Mouse (Mus musculus) layer of hippocampus, adult 11-12 months (tissue): ENCODE measurements around the gene Mmgt2.

Source experiments
- DNase-seq: peaks from one replicate; pipeline ENCODE4 v3.0.0; 2022; ENCODE audit warnings: low spot score

Mmgt2 gene

GRCm38 (mm10) chr11:62621586-62622283, 26.7 kb upstream of the Mmgt2 start:
- no peak for DNase-seq

DNA sequence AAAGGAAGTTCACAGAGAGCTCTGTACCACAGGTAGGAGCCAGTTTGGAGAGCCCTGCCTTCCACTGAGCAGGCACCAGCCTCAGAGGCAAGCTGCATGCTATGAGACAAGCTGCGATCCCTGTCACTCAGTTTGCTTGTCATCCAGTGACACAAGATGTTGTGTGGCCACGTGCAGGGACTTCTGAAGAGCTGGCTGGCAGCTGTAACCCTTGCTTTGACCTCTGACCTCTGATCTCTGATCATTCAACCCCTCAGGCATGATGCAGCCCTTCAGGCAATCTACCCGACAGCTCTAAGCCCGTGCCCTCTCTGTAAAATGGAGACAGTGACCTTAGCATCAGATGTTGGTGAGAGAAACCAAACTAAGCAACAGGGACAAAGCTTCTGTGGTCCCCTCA, 25.6 kb upstream of the Mmgt2 start:
- DNase-seq: no peak

DNA sequence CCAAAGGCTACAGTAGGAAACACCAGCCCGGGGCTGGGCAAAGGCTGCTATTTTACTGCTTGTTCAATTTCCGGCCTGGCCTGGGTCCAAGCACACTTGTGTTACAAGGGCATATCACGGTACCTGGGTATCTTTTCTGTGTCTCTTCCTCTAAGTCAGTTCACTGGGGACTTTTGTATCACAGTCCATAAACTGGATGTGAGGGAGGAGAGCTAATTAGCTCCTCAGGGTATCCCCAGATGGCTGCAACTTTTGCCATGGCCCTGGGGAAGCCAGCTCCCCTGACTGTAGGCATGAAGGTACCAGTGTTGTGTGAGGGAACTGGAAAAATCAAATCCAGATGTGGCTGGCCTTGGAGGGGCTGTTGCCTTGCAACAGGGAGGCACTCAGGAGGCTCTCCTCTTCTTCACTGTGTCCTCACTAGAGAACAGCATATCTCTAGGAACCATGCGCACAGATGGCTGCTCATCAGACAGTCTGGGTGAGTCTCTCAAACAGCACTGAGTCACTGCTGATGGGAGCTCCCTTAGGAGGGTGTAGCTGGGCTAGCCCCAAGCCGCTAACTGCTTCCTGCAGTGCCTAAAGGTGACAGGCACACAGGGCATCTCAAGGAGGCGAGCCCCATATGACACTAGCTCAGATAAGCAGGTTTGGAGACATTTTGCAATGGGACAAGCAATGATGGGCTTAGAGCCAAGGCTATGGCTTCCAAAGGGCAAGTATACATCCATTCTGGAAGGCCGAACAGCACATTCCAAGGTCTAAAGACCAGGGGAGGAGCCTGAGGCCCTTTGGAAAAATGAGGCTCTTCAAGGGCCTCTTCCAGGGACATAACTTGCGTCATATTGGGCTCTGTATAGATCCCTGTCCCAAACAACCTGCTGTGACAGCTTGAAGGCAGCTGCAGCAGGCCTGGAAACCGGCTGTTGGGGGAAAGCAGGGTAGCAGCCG, 23.8 kb upstream of the Mmgt2 start:
- peak; percentile 74 for DNase-seq

DNA sequence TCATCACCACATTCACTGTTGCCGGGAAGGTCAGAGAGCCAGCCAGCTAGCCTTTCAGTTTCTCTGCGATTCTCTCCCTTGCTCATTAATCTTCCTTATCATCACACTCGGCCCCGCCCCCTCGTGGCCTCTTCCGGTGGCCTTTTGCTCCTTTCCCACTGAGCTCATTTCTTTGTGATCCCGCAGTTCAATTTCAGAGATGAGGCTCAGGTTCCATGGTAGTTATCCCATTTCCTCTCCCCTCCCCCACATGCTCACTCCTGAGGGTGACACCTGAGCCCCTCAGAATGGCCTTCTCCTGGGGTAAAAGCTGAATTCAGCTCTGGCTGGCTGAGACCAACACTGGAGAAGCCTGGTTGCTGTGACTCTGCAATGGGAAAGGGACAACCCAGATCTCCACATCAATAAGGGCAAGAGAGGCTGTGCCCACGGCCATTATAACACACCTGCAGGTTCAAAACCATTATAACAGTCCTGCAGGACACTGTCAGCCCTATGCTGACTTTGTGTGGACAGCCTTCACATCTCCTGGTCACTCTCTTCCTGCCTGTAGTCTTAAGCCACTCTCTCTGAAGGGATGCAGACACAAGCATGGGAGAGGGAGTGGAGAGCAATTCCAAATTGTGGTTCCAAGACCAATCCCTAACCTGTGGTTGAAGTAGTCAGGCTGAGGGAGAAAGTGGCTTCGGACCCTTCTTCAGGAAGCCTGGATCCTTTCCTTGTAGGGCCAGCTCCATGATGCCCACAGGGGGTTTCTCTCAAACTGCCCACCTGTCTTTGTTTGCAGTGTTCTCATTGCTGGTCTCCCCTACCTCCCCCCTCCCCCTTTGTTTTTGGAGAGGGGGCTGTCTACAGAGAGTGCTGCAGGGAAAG, 18.9 kb upstream of the Mmgt2 start:
- DNase-seq: no peak

DNA sequence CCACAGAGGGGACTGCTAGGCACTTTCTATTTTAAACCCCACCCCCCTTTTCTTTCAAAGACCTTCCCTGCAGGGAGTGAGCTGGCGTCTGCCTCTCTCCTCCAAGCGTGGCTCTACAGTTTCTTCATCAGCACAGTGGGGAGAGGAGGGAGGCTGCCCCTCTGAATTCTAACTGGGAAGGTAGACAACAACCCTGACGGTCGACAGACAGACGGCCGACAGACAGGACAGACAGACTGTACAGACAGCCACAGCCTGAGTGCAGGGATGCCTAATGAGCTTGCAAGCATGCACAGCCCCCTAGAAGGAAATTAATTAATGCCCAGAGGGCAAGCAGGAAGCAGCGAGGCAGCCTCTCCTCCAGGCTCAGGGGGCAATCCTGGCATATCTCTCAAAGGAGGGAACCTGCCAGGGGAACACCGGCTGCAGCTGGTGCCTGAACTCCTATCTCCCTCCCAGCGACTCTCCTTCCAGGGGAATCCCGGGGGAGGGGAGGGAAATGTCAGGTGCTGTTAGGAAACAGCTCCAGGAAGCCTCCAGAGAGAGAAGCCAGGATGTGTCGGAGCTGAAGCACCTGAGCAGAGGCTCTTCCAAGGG, 18.1 kb upstream of the Mmgt2 start:
- DNase-seq: no peak

DNA sequence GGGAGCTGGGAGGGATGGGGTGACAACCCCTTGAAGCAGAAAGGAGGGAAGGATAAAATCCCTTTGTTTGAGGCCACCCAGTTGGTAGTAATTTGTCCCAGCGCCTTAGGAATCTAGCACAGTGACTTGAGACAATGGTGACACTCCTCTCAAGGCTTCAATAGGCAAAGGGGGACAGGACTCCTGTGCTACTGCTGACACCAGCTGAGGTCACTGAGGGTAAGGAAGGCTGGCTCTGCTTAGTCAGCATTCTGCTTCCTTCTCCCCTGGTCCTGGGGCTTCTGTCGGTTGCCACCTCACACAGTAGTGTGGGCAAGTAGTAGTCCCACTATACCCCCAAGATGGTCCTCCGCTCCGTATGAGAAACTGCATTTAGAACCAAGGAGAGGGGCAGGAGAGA, 17.3 kb upstream of the Mmgt2 start:
- no peak for DNase-seq

GRCm38 (mm10) chr11:62635406-62635805, 13.1 kb upstream of the Mmgt2 start:
- DNase-seq: no peak

DNA sequence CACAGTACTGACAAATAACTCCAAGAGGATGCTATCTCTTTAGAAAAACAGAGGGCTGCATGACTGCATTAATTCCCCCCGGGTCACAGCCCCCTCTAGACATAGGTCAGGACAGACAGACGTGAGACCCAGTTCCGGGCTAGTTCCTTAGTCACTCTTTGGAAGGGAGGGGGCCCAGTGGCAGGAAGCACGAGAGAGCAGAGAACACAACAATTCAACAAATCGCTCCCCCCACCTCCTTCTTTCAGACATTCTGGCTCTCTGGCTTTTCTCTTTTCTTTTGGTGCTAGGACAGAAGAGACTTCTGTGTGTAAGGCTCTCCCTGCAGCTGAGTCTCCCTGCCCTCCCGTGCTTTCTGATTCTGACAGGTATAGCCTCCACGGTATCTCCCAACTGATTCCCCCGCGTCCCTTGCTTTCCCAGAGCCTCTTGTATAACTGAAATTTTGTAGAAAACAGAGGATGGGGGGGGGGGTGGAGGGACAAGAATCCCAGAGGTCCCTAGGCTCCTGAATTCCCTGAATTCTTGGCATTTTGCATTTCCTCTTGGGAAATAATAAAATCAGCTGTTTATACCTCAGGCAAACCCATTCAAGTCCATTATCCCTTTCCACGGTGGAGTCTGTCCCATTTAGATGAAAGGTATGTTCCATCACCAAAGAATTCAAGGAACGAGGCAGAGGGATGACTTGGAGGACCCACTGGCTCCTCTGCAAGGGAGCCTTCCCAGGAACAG, 12.2 kb upstream of the Mmgt2 start:
- DNase-seq: no peak

DNA sequence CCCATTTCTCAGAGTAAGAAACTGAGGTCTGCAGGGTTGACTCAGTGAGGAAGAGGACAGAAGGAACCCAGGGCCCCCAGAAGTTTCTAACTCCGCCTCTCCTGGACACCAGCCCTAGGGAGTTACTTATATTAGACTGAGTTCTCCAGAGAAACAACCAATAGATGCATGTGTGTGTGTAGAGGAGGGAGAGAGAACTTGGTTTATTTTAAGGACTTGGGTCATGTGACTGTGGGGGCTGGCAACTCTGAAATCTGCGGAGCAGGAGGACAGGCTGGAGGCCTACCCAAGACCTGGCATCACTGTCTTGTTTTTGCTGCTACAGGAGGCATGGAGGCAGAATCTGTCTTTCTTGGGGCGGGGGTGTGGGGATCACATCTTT, 11.6 kb upstream of the Mmgt2 start:
- DNase-seq: no peak

- no peak for DNase-seq
Measured at GRCm38 (mm10) chr11:62637401-62637800, 11.1 kb upstream of the Mmgt2 start.

GRCm38 (mm10) chr11:62637806-62638205, 10.7 kb upstream of the Mmgt2 start:
- DNase-seq: no peak

- DNase-seq: no peak
Measured at GRCm38 (mm10) chr11:62638402-62638801, 10.1 kb upstream of the Mmgt2 start.

DNA sequence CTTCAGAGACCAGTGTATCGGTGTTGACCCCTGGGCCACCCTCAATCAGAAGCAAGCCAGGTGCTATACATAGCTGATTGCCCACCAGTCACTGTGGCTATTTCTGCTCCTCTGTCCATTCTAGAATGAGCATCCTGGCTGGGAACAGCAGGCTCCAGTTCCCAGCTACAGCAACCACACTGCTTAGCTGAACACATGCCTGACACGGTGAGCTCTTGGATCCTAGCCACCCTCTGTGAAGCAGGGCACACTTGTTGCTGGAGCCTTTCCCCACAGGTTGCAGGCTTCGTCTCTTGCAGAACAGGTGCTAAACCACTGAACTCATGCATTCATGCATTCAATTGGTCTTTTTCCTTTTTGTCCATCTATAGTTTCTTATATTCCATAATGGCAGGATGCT, 8.1 kb upstream of the Mmgt2 start:
- DNase-seq: no peak

DNA sequence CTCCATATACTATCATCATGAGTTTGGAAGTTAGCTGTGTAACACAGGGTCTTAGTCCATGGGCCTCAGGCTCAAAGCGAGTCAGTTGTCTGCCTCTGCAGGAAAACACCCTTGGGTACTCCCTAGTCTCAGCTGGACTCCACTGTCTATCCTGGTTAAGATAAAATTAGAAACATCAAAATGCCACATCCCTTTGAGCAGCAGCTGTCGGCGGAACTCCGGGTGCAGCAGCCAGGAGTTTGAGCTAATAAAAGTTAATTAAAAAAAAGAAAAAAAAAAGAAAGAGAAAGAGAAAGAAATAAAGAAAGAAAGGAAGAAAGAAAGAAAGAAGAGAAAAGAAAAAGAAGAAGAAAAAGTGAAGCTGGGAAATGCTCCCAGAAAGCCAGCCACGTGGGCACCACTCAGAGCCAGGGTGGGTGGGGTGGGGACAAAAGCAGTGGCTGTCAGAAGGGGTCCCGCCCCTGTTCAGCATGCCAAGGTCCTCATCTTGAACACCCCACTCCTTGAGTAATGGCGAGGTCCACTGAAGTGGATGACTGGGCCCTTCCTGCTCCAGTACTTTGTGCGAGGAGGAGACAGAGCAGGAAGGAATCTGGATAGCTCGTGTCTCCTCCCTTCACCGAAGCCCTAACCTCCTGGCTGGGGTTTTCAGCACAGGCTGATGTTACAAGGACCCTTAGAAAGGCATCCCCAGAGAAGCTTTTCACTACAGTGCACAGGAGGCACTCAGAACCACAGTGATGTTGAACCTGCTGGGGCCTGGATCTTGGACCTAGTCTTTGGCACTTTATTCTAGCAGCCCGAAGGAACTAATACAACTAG, 6.2 kb upstream of the Mmgt2 start:
- no peak for DNase-seq

DNA sequence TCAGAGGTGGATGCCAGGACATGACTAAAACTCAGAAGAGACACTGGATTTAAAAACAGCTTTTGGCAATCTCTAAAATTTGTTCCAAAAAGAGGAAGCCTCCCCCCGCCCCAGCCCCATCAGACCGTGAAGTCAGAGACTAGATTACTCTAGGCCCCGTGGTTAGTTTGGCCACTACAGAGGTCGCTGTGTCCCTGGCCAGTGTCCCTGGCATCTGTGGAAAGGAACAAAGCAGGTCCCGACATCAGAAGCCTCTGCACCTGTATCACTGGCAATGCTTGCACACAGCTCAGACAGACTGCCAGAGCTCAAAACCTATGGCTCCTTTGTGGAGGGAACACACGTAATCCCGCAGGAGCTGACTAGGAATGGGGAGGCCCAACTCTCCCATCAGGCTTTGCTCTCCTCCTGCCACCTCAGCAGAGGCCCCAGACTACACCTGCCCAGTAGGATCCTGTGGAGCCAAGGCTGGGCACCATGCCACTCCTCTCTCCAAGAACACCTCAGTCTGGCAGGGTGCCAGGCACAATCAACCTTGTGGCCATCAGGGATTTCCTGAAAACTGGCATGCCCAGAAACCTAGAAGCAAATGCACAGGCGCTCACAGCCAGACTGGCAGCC, 5.3 kb upstream of the Mmgt2 start:
- peak; percentile 26 for DNase-seq

DNA sequence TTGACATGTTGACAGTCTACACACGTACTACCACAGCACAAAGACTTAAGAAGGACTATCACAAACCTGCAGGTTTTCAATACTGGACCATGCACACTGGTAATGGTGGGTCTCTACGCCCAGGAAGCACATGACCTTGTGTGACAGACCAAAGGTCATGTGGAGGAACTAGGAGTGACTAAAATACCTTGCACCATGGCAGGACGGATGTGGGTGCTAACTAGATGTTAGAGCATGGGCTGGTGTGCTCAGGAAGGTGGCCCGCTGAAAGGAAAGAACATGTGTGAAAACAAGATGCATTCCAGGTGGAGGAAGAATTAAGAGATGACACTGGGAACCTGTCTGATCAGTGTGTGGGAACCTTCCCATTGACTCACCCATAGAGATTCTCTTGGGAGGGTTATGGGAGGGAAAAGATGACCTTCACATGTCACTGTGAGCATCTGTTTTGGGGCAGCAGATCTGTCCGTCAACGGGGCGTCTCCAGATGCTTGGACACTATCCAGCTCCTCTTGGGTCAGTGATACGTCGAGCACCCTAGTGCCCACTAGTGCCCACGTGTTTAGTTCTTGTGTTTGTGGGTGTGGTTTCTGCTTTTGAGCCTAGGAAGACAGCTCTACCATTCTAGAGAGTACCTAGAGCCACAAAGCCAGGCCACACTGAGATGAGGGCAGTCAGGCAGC, 4.6 kb upstream of the Mmgt2 start:
- DNase-seq: no peak

DNA sequence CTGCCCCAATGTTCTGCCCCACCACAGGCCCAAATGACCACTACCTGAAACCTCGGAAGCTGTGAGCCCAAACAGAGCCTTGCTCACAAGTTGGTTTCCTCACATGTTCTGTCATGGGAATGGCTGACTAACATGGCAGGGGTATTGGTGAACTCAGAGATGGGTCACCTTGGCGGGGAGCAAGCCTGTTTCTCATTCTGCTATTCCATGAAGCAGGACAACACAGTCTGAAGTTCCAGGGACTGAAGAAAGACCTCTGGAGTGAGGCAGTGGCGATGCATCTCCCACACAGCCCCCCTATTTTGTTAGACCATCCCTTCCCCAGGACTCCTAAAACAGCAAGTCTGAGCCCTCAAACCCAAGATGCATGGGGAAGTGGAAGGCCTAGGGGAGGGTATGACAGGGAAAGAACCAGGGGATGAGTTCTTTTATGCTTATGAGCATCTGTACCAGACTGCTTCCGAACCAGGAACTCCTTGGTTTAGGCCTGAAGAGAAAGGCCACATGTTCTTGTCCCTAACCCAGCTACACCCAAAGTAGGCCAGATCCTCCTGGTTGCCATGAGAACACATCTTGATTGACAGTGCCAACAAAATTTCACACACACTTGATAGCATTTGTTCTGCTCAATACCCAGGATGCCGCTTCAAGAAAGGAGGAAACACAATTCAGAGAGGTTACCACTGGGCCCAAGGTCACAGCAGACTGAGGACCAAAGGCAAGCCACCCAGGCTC, 3.7 kb upstream of the Mmgt2 start:
- no peak for DNase-seq

DNA sequence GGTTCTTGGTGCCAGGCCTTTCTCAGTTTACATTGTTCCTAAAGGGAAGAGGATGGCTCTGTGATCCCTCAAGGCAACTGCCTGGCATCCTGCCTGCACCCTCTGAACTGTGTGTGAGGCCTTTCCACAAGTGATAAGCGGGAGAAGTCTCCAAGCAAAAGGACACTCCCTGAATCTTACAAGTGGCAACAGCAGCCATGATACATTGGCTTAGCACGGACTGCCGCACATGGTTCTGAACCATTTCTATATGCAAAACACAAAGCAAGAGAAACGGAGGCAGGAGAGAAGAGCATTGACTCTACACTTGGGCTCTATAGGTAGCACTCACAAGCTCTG, 3.2 kb upstream of the Mmgt2 start:
- no peak for DNase-seq
